Mouse (Mus musculus) testis, adult 2 months (tissue): ENCODE measurements around the gene Megf8. TPM values are rescaled to one million over a fixed set of nuclear protein-coding genes. Genes with fewer than 3 reads are reported as not detected.

ENCODE experiments used
- H3K27ac ChIP-seq: fragments of 200-500 bp; 2 replicates; pipeline ENCODE4 v1.5.1; 2012; ENCODE audit warnings: low read depth, low read length; ENCODE audit not compliant: control insufficient read depth, insufficient read depth
- H3K27me3 ChIP-seq: fragments of 200-500 bp; 2 replicates; pipeline ENCODE4 v1.6.1; 2012; ENCODE audit warnings: mild to moderate bottlenecking, low read length, moderate library complexity; ENCODE audit not compliant: control insufficient read depth, insufficient read depth
- H3K36me3 ChIP-seq: fragments of 200-500 bp; 2 replicates; pipeline ENCODE4 v1.6.1; 2012; ENCODE audit warnings: mild to moderate bottlenecking, low read length; ENCODE audit not compliant: control insufficient read depth, insufficient read depth
- H3K4me1 ChIP-seq: fragments of 200-500 bp; 2 replicates; pipeline ENCODE4 v1.6.1; 2012; ENCODE audit warnings: low read length; ENCODE audit not compliant: control insufficient read depth, insufficient read depth
- H3K4me3 ChIP-seq: fragments of 200-500 bp; 2 replicates; pipeline ENCODE4 v1.5.1; 2012; ENCODE audit warnings: low read depth, mild to moderate bottlenecking, low read length, moderate library complexity, mixed read lengths; ENCODE audit not compliant: control insufficient read depth
- CTCF ChIP-seq: fragments of 200-500 bp; IDR thresholded peaks from 2 replicates; pipeline ENCODE4 v1.5.1; 2012; ENCODE audit warnings: low read depth, mild to moderate bottlenecking, inconsistent platforms, low read length, moderate library complexity; ENCODE audit not compliant: control insufficient read depth, insufficient read depth, insufficient replicate concordance
- POLR2A ChIP-seq: fragments of 200-500 bp; IDR thresholded peaks from 2 replicates; pipeline ENCODE4 v1.6.1; 2012; ENCODE audit warnings: low read depth, mild to moderate bottlenecking, inconsistent platforms, low read length, moderate library complexity; ENCODE audit not compliant: control insufficient read depth
- polyA plus RNA-seq: library from polyadenylated mRNA; depleted of rRNA; stranded (reverse); fragments of >200 nt; gene quantifications from 2 replicates; pipeline ENCODE4 v1.2.3, GENCODE M21; 2012

Gene Megf8
- polyA plus RNA-seq, 1 experiment: 17.0 TPM

GRCm38 (mm10) chr7:25270652-25271633 is 46.0 kb upstream of the Megf8 start:
- Histone ChIP-seq H3K27me3 (no peaks in the 10 kb centered on the region), H3K36me3 (no peaks in the 10 kb centered on the region), H3K4me1 (peaks cover 17% of the 10 kb centered on the region), H3K27ac (no peak overlapping the region), H3K4me3 (no peak overlapping the region)
- TF ChIP-seq CTCF: no peak
- no peak for TF ChIP-seq POLR2A

DNA sequence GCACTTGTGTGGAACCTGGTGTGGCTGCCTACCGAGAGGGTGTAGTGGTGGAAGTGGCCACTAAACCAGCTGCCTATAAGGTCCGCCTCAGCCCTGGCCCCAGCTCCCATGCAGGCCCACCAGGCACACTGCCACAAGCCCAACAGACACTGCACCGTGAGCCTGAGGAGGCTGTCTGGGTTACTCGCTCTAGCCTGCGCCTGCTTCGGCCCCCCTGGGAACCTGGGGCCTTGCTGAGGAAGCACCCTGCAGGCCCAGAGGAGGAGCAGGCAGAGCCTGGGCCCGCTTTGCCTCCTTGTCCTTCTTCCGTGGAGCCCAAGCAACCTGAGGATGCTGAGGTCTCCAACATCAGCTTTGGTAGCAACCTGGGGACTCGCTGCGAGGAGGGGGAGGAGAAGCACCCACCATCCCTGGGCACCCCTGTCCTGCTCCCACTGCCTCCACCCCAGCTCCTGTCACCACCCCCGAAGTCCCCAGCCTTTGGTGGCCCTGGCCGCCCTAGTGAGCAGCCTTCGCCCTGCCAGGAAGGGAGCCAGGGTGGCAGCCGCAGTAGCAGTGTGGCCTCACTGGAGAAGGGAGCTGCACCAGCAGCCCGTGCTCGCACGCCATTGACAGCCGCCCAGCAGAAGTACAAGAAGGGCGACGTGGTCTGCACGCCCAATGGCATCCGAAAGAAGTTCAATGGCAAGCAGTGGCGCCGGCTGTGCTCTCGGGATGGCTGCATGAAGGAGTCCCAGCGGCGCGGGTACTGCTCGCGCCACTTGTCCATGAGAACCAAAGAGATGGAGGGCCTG is 45.1 kb upstream of the Megf8 start:
- peaks cover 15% of the 10 kb centered on the region for H3K4me1 ChIP-seq
- H3K27ac ChIP-seq: no peak overlapping the region
- no peaks in the 10 kb centered on the region for H3K36me3 ChIP-seq
- no peak overlapping the region for H3K4me3 ChIP-seq
- TF ChIP-seq POLR2A: no peak
- no peak for TF ChIP-seq CTCF
- no peaks in the 10 kb centered on the region for H3K27me3 ChIP-seq

DNA sequence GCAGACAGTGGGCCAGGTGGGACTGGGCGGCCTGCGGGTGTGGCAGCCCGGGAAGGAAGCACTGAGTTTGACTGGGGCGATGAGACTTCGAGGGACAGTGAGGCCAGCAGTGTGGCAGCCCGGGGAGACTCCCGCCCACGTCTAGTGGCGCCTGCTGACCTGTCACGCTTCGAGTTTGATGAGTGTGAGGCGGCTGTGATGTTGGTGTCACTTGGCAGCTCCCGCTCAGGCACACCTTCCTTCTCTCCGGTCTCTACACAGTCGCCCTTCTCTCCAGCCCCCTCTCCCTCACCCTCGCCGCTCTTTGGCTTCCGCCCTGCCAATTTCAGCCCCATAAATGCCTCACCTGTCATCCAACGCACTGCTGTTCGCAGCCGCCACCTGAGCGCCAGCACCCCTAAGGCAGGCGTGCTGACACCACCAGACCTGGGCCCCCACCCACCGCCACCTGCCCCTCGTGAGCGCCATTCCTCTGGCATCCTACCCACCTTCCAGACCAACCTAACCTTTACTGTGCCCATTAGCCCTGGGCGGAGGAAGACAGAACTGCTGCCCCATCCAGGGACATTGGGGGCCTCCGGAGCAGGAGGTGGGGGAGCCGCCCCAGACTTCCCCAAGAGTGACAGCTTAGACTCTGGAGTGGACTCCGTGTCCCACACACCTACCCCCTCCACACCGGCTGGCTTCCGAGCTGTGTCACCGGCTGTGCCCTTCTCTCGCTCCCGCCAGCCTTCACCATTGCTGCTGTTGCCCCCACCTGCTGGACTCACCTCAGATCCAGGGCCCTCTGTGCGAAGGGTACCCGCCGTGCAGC is 44.3 kb upstream of the Megf8 start:
- Histone ChIP-seq H3K4me3 (no peak overlapping the region), H3K4me1 (peaks cover 12% of the 10 kb centered on the region)

GRCm38 (mm10) chr7:25273259-25274241 is 43.4 kb upstream of the Megf8 start:
- Histone ChIP-seq H3K27me3 (no peaks in the 10 kb centered on the region), H3K4me1 (peaks cover 13% of the 10 kb centered on the region), H3K27ac (no peak overlapping the region), H3K4me3 (no peak overlapping the region), H3K36me3 (no peaks in the 10 kb centered on the region)
- TF ChIP-seq POLR2A: no peak
- TF ChIP-seq CTCF: no peak

More for the DNA sequence above, 44.3 kb upstream of the Megf8 start:
- Histone ChIP-seq H3K27ac (no peak overlapping the region), H3K36me3 (no peaks in the 10 kb centered on the region), H3K27me3 (no peaks in the 10 kb centered on the region)
- TF ChIP-seq CTCF: no peak
- no peak for TF ChIP-seq POLR2A

DNA sequence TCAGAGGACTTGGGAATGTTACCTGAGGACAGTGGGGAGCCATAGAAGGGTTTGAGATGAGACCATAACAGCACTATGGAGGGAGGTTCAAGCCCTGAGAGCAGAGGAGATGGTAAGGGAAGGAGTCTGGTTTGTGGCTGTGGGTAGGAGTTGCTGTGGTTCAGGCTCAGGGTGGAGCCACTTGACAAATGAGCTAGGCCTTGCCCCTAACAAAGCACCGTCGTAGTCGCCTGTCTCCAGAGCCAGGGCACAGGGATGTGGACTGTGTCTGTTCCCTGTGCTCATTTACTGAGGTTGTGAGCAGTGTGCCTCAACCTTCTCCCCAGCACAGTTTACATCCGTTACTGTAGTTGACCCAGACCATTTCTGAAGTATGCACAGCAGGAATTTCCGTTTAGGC is 42.4 kb upstream of the Megf8 start:
- TF ChIP-seq POLR2A: no peak
- TF ChIP-seq CTCF: no peak
- Histone ChIP-seq H3K27me3 (no peaks in the 10 kb centered on the region), H3K4me1 (peaks cover 15% of the 10 kb centered on the region), H3K36me3 (no peaks in the 10 kb centered on the region), H3K4me3 (no peak overlapping the region), H3K27ac (no peak overlapping the region)

DNA sequence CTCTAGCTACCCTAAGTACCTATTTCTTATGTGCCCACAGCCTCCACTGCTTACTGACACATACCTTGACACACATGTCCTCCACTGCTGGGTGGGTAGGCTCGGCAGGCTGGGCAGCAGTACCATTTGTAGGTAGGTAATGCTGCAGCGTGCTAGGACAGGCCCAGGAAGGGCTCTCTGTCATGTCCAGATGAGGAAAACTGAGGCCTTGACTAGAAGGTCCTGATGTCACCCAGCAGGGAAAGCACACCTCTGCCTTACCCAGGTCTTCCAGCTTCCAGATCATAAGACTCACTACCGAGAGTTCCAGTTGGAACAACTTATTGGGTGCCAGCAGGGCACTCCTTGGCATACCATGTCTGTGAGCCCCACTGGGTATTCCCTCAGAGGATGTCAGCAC is 42.0 kb upstream of the Megf8 start:
- Histone ChIP-seq H3K27me3 (no peaks in the 10 kb centered on the region), H3K4me1 (peaks cover 19% of the 10 kb centered on the region), H3K36me3 (no peaks in the 10 kb centered on the region), H3K4me3 (no peak overlapping the region), H3K27ac (no peak overlapping the region)
- TF ChIP-seq CTCF: no peak
- TF ChIP-seq POLR2A: no peak
